Mouse (Mus musculus) embryonic facial prominence, embryonic 11.5 days (tissue): ENCODE data around the gene Commd1. TPM values are rescaled to one million over a fixed set of nuclear protein-coding genes. Genes with fewer than 3 reads are reported as not detected.

Experiments used
- ATAC-seq: fragments of 200-750 bp; cut with Nextera tagmentation; replicated peaks from 2 replicates; pipeline ENCODE4 v1.8.0; 2017; ENCODE audit warnings: low read depth; ENCODE audit not compliant: insufficient number of reproducible peaks, low FRiP score, low TSS enrichment
- DNase-seq: peaks from one replicate; pipeline ENCODE4 v3.0.0-alpha.2; 2015; ENCODE audit warnings: low spot score
- H3K27ac ChIP-seq: fragments of 300-500 bp; sonication (generic); replicated peaks from 2 replicates; pipeline ENCODE4 v1.5.1; 2014; ENCODE audit warnings: mild to moderate bottlenecking, low read depth, low read length, control low read depth
- H3K27me3 ChIP-seq: fragments of 300-500 bp; sonication (generic); 2 replicates; pipeline ENCODE4 v1.6.1; 2014; ENCODE audit warnings: mild to moderate bottlenecking, low read length, moderate library complexity, mixed read lengths; ENCODE audit not compliant: control insufficient read depth, insufficient read depth
- H3K36me3 ChIP-seq: fragments of 300-500 bp; sonication (generic); replicated peaks from 2 replicates; pipeline ENCODE4 v1.6.1; 2014; ENCODE audit warnings: low read depth, mild to moderate bottlenecking, low read length, moderate library complexity, mixed read lengths; ENCODE audit not compliant: control insufficient read depth, insufficient read depth
- H3K4me1 ChIP-seq: fragments of 300-500 bp; sonication (generic); 2 replicates; pipeline ENCODE4 v1.6.1; 2014; ENCODE audit warnings: low read length, mixed read lengths; ENCODE audit not compliant: control insufficient read depth, insufficient read depth
- H3K4me2 ChIP-seq: fragments of 300-500 bp; sonication (generic); 2 replicates; pipeline ENCODE4 v1.6.1; 2014; ENCODE audit warnings: low read depth, mild to moderate bottlenecking, control low read depth, low read length, moderate library complexity
- H3K4me3 ChIP-seq: fragments of 300-500 bp; sonication (generic); 2 replicates; pipeline ENCODE4 v1.5.1; 2014; ENCODE audit warnings: low read depth, low read length, control low read depth
- H3K9ac ChIP-seq: fragments of 300-500 bp; sonication (generic); replicated peaks from 2 replicates; pipeline ENCODE4 v1.6.1; 2014; ENCODE audit warnings: mild to moderate bottlenecking, control low read depth, low read length
- H3K9me3 ChIP-seq: fragments of 300-500 bp; sonication (generic); replicated peaks from 2 replicates; pipeline ENCODE4 v1.6.1; 2016; ENCODE audit warnings: mild to moderate bottlenecking, low read length, inconsistent platforms, mixed read lengths; ENCODE audit not compliant: control insufficient read depth
- WGBS: fragments of 180-500 bp; shearing (Covaris S2); extraction: QIAGEN DNeasy Blood & Tissue Kit; methylation state at CpG from one replicate; pipeline ENCODE4 v1.1.7; 2014; 5-methylcytosine and 5-hydroxymethylcytosine counted together
- polyA plus RNA-seq: library from polyadenylated mRNA; unstranded; fragments of >200 nt; fragmentation: Nextera tagmentation; extraction: Ambion mirVana; gene quantifications from 2 replicates; pipeline ENCODE4 v1.2.1, GENCODE M21; 2014

Commd1 gene
- polyA plus RNA-seq, 1 experiment from 2014 or later: 452 TPM

GRCm38 (mm10) chr11:22852510-22852909, 129.7 kb downstream of the Commd1 start:
- H3K9ac ChIP-seq: no peak overlapping the region
- H3K4me1 ChIP-seq: no peaks in the 10 kb centered on the region
- H3K27ac ChIP-seq: no peak overlapping the region
- H3K27me3 ChIP-seq: peaks cover under 1% of the 10 kb centered on the region; the same call in 1 of the 2 replicates
- H3K9me3 ChIP-seq: no peaks in the 10 kb centered on the region
- H3K36me3 ChIP-seq: no peaks in the 10 kb centered on the region
- 77% methylated on average over 1 of the region's 1 CpGs for WGBS
- no peak for ATAC-seq
- H3K4me2 ChIP-seq: no peak overlapping the region
- H3K4me3 ChIP-seq: no peak overlapping the region
- DNase-seq: no peak

DNA sequence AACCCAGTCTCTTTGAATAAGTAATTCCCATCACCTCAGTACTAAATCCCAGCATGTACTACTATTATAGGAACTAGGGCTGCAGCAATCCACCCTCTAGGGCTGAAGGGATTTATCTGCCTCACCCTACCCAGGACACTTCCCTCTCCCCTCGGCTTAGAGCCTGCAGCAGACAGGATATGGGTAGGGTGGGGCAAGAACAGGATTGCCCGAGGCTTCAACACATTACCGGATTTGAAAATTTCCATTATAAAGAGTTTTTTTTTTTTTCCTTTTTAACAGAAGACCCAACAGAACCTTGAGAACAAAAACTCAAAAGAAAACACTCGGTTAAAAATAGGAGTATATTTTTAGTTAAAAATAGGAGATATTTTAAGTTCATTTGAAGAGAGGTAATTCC, 130.8 kb downstream of the Commd1 start:
- H3K4me2 ChIP-seq: no peak overlapping the region
- H3K27ac ChIP-seq: no peak overlapping the region
- ATAC-seq: no peak
- no peaks in the 10 kb centered on the region for H3K4me1 ChIP-seq
- H3K9me3 ChIP-seq: no peaks in the 10 kb centered on the region
- H3K4me3 ChIP-seq: no peak overlapping the region
- H3K27me3 ChIP-seq: no peaks in the 10 kb centered on the region
- no peak overlapping the region for H3K9ac ChIP-seq
- no peak for DNase-seq
- H3K36me3 ChIP-seq: no peaks in the 10 kb centered on the region
- 43% methylated on average over 4 of the region's 4 CpGs for WGBS

DNA sequence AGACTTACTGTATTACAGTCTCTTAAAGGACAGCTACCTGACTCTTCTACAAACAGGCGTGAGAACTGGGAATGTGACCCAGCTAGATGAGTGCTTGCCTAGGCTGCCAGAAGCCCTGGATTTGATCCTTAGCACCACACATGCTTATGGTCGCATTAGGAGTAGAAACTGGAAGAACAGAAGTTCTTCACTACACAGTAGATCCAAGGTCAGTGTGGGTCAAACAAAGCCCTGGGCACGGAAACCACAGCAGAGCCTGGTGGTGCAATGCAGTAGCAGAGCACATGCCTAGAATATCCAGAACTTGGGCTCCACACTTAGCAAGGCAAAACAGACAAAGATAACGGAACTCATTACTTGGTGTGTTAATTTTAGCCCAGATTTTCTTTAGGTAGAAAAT, 132.1 kb downstream of the Commd1 start:
- H3K9me3 ChIP-seq: no peaks in the 10 kb centered on the region
- ATAC-seq: no peak
- H3K4me1 ChIP-seq: no peaks in the 10 kb centered on the region
- H3K4me3 ChIP-seq: no peak overlapping the region
- no peaks in the 10 kb centered on the region for H3K27me3 ChIP-seq
- H3K36me3 ChIP-seq: no peaks in the 10 kb centered on the region
- 85% methylated on average over 4 of the region's 4 CpGs for WGBS
- H3K27ac ChIP-seq: no peak overlapping the region
- no peak for DNase-seq
- no peak overlapping the region for H3K4me2 ChIP-seq
- no peak overlapping the region for H3K9ac ChIP-seq

DNA sequence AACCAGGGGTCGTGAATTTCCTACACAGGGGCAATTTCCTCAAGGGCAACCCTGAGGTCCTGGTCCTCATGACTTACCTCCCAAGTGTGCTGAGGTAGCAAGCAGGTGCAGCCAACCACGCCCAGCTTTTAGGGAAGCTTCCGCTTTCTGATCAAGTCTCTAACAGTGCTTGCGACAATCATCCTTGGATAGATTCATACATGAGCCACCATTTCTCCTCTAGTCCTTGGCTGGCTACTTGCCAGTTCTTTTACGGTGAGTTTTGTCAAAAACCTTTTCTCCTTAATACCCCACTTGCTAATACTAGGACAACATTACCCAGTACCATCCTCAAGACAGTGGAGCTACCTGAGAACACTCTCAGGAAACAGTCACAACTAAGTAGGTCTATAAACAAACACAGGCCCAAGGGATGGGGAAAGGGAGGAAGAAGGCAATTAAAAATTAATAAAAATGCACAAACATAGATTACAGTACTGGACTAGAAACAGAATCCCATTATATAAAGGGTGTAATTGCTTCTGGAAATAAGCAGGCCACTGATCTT, 133.5 kb downstream of the Commd1 start:
- no peak overlapping the region for H3K9ac ChIP-seq
- H3K36me3 ChIP-seq: no peaks in the 10 kb centered on the region
- H3K4me1 ChIP-seq: no peaks in the 10 kb centered on the region
- DNase-seq (no peak), ATAC-seq (no peak)
- no peak overlapping the region for H3K27ac ChIP-seq
- H3K27me3 ChIP-seq: no peaks in the 10 kb centered on the region
- WGBS: 92% methylated on average over 5 of the region's 5 CpGs
- H3K4me2 ChIP-seq: no peak overlapping the region
- H3K4me3 ChIP-seq: no peak overlapping the region
- H3K9me3 ChIP-seq: no peaks in the 10 kb centered on the region

- Histone ChIP-seq H3K4me3 (no peak overlapping the region), H3K4me1 (no peaks in the 10 kb centered on the region), H3K9me3 (no peaks in the 10 kb centered on the region), H3K4me2 (no peak overlapping the region), H3K27ac (no peak overlapping the region), H3K27me3 (no peaks in the 10 kb centered on the region), H3K9ac (no peak overlapping the region), H3K36me3 (no peaks in the 10 kb centered on the region)
- WGBS: 72% methylated on average over 8 of the region's 8 CpGs
- no peak for DNase-seq
- ATAC-seq: no peak
These were observed 134.2 kb downstream of the Commd1 start for GRCm38 (mm10) chr11:22847732-22848648.

DNA sequence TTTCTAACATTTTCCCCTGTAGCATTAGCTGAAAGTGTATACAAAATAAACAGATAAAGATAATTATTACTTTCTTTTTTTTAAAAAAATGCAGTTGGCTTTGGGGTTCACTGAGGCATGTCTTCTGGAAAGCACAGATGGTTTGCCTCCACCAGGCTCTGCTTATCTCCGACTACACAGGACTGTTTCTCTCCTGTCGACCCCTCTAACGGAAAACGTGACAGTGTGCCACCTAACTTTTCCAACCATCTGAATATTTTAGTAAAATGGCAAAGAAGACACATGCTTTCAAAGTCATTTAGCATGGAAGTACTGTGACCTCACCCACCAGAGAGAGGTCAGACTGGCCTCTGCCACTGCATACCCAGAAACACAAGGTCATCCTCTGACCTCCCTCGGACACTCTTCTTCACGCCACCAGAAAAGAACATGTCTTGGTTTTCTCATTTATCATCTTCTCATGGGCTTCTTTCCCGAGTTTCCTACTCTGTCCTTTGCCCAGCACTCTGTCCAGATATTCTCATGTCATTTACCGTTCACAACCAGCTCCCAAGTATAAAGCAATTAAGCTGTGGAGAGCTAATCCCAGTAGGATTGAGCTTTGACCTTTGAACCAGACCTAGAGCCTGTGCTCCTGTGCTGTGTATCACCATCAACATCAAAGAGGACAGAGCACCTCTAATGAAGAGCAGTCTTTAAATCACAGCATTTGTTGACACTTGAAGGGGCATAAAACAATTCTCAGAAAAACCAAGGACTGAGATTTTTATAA, 135.0 kb downstream of the Commd1 start:
- H3K9ac ChIP-seq: no peak overlapping the region
- no peak for DNase-seq
- H3K36me3 ChIP-seq: no peaks in the 10 kb centered on the region
- 67% methylated on average over 8 of the region's 8 CpGs for WGBS
- H3K4me1 ChIP-seq: no peaks in the 10 kb centered on the region
- ATAC-seq: no peak
- no peak overlapping the region for H3K27ac ChIP-seq
- no peak overlapping the region for H3K4me2 ChIP-seq
- H3K9me3 ChIP-seq: no peaks in the 10 kb centered on the region
- no peak overlapping the region for H3K4me3 ChIP-seq
- H3K27me3 ChIP-seq: no peaks in the 10 kb centered on the region
